Mouse (Mus musculus): ENCODE results near the gene Stat2. TPM values are rescaled to one million over a fixed set of nuclear protein-coding genes. Genes with fewer than 3 reads are reported as not detected.
"Not testable (repeated sequence)": the region's sequence is repeated elsewhere in the genome, so short reads cannot be mapped to it uniquely, and the experiment has no call there.

The Stat2 gene
- total and polyA plus RNA-seq, 2 experiments from 2014 or later: 6.0 to 8.2 TPM

- WGBS: 75% methylated on average over 6 of the region's 6 CpGs
- no peak for TF ChIP-seq EP300 (IDR thresholded peaks at IDR 0.05; ENCODE audit: low read depth)
- TF ChIP-seq CTCF (IDR thresholded peaks at IDR 0.05; ENCODE audit: low read depth): no peak
- Histone ChIP-seq H3K9me3 (replicated peaks; ENCODE audit: control insufficient read depth, low read length) (no peaks in the 10 kb centered on the region), H3K4me1 (ENCODE audit: control insufficient read depth, insufficient read depth) (no peaks in the 10 kb centered on the region), H3K27me3 (ENCODE audit: control insufficient read depth, insufficient read depth, low read length) (no peaks in the 10 kb centered on the region), H3K36me3 (replicated peaks; ENCODE audit: control insufficient read depth, insufficient read depth, low read length) (no peaks in the 10 kb centered on the region), H3K4me3 (ENCODE audit: low read depth, low read length) (no peak overlapping the region), H3K9ac (replicated peaks; ENCODE audit: low read depth, low read length) (no peak overlapping the region), H3K4me2 (ENCODE audit: low read depth, low read length) (no peak overlapping the region), H3K27ac (ENCODE audit: low read depth) (no peak overlapping the region)
- DNase-seq (ENCODE audit: low spot score) (no peak), ATAC-seq (ENCODE audit: insufficient read depth, low read depth) (no peak)
Measured at GRCm38 (mm10) chr10:128263393-128264310, 6.7 kb upstream of the Stat2 start.

- H3K27ac ChIP-seq (ENCODE audit: low read depth): no peak within 1 kb of the TSS; the same call in 1 of the 2 replicates
- DNase-seq (ENCODE audit: low spot score): no peak
- H3K36me3 ChIP-seq (replicated peaks; ENCODE audit: control insufficient read depth, insufficient read depth, low read length): no peaks in the 10 kb centered on the region
- TF ChIP-seq EP300 (IDR thresholded peaks at IDR 0.05; ENCODE audit: low read depth) (no peak), CTCF (IDR thresholded peaks at IDR 0.05; ENCODE audit: low read depth) (no peak)
- 72% methylated on average over 6 of the region's 6 CpGs for WGBS
- H3K9me3 ChIP-seq (replicated peaks; ENCODE audit: control insufficient read depth, low read length): no peaks in the 10 kb centered on the region
- no peaks in the 10 kb centered on the region for H3K27me3 ChIP-seq (ENCODE audit: control insufficient read depth, insufficient read depth, low read length)
- no peak for ATAC-seq (ENCODE audit: insufficient read depth, low read depth)
- no peak within 1 kb of the TSS for H3K9ac ChIP-seq (replicated peaks; ENCODE audit: low read depth, low read length)
- H3K4me3 ChIP-seq (ENCODE audit: low read depth, low read length): no peak within 1 kb of the TSS
- no peak within 1 kb of the TSS for H3K4me2 ChIP-seq (ENCODE audit: low read depth, low read length)
- peaks cover 6% of the 10 kb centered on the region; the same call in 1 of the 2 replicates for H3K4me1 ChIP-seq (ENCODE audit: control insufficient read depth, insufficient read depth)
Measured at GRCm38 (mm10) chr10:128268371-128268770, 2.0 kb upstream of the Stat2 start, which contains the start of gene Apof. Gene Apof, plus strand, starts transcription at chr10:128268671.

- peak overlapping the region; percentile 58; the same call in 1 of the 2 replicates for H3K27ac ChIP-seq (ENCODE audit: low read depth)
- no peak for DNase-seq (ENCODE audit: low spot score)
- TF ChIP-seq EP300 (IDR thresholded peaks at IDR 0.05; ENCODE audit: low read depth) (no peak), CTCF (IDR thresholded peaks at IDR 0.05; ENCODE audit: low read depth) (no peak)
- H3K4me2 ChIP-seq (ENCODE audit: low read depth, low read length): peak overlapping the region; percentile 74; the same call in 1 of the 2 replicates
- H3K4me1 ChIP-seq (ENCODE audit: control insufficient read depth, insufficient read depth): peaks cover 9% of the 10 kb centered on the region; the same call in 1 of the 2 replicates
- peak overlapping the region; percentile 88; the same call in 1 of the 2 replicates for H3K4me3 ChIP-seq (ENCODE audit: low read depth, low read length)
- H3K9me3 ChIP-seq (replicated peaks; ENCODE audit: control insufficient read depth, low read length): no peaks in the 10 kb centered on the region
- H3K27me3 ChIP-seq (ENCODE audit: control insufficient read depth, insufficient read depth, low read length): no peaks in the 10 kb centered on the region
- WGBS: 88% methylated on average over 16 of the region's 16 CpGs
- ATAC-seq (ENCODE audit: insufficient read depth, low read depth): no peak
- 0 out of 2 replicates have a peak overlapping the region, but pooled peaks have one; percentile 78 for H3K9ac ChIP-seq (replicated peaks; ENCODE audit: low read depth, low read length)
- no peaks in the 10 kb centered on the region for H3K36me3 ChIP-seq (replicated peaks; ENCODE audit: control insufficient read depth, insufficient read depth, low read length)
Measured at GRCm38 (mm10) chr10:128269206-128269910, 1.0 kb upstream of the Stat2 start.

GRCm38 (mm10) chr10:128270866-128271265 lies 507 bp downstream of the Stat2 start:
- peak overlapping the region; percentile 88 for H3K27ac ChIP-seq (ENCODE audit: low read depth)
- TF ChIP-seq EP300 (IDR thresholded peaks at IDR 0.05; ENCODE audit: low read depth) (no peak), CTCF (IDR thresholded peaks at IDR 0.05; ENCODE audit: low read depth) (no peak)
- peak overlapping the region; percentile 78 for H3K9ac ChIP-seq (replicated peaks; ENCODE audit: low read depth, low read length)
- 36% methylated on average over 7 of the region's 7 CpGs for WGBS
- H3K27me3 ChIP-seq (ENCODE audit: control insufficient read depth, insufficient read depth, low read length): no peaks in the 10 kb centered on the region
- peak overlapping the region; percentile 74 for H3K4me2 ChIP-seq (ENCODE audit: low read depth, low read length)
- H3K9me3 ChIP-seq (replicated peaks; ENCODE audit: control insufficient read depth, low read length): no peaks in the 10 kb centered on the region
- H3K4me1 ChIP-seq (ENCODE audit: control insufficient read depth, insufficient read depth): peaks cover 9% of the 10 kb centered on the region; the same call in 1 of the 2 replicates
- ATAC-seq (ENCODE audit: insufficient read depth, low read depth): no peak
- H3K4me3 ChIP-seq (ENCODE audit: low read depth, low read length): peak overlapping the region; percentile 88
- no peak for DNase-seq (ENCODE audit: low spot score)
- no peaks in the 10 kb centered on the region for H3K36me3 ChIP-seq (replicated peaks; ENCODE audit: control insufficient read depth, insufficient read depth, low read length)

- WGBS: 61% methylated on average over 2 of the region's 2 CpGs
- peaks cover 9% of the 10 kb centered on the region; the same call in 1 of the 2 replicates for H3K4me1 ChIP-seq (ENCODE audit: control insufficient read depth, insufficient read depth)
- H3K27me3 ChIP-seq (ENCODE audit: control insufficient read depth, insufficient read depth, low read length): no peaks in the 10 kb centered on the region
- H3K9ac ChIP-seq (replicated peaks; ENCODE audit: low read depth, low read length): no peak overlapping the region
- DNase-seq (ENCODE audit: low spot score): no peak
- peak overlapping the region; percentile 31; the same call in 1 of the 2 replicates for H3K4me2 ChIP-seq (ENCODE audit: low read depth, low read length)
- TF ChIP-seq CTCF (IDR thresholded peaks at IDR 0.05; ENCODE audit: low read depth): peak; percentile 33
- no peak for TF ChIP-seq EP300 (IDR thresholded peaks at IDR 0.05; ENCODE audit: low read depth)
- peaks cover 6% of the 10 kb centered on the region for H3K36me3 ChIP-seq (replicated peaks; ENCODE audit: control insufficient read depth, insufficient read depth, low read length)
- no peak overlapping the region for H3K4me3 ChIP-seq (ENCODE audit: low read depth, low read length)
- ATAC-seq (ENCODE audit: insufficient read depth, low read depth): no peak
- no peaks in the 10 kb centered on the region for H3K9me3 ChIP-seq (replicated peaks; ENCODE audit: control insufficient read depth, low read length)
- H3K27ac ChIP-seq (ENCODE audit: low read depth): no peak overlapping the region
Measured at GRCm38 (mm10) chr10:128271883-128272282, 1.5 kb downstream of the Stat2 start.

GRCm38 (mm10) chr10:128272819-128273439 lies 2.6 kb downstream of the Stat2 start:
- not testable (repeated sequence) for H3K27ac ChIP-seq (ENCODE audit: low read depth); H3K4me2 ChIP-seq (ENCODE audit: low read depth, low read length); H3K4me1 ChIP-seq (ENCODE audit: control insufficient read depth, insufficient read depth); ATAC-seq (ENCODE audit: insufficient read depth, low read depth); H3K9me3 ChIP-seq (replicated peaks; ENCODE audit: control insufficient read depth, low read length); H3K9ac ChIP-seq (replicated peaks; ENCODE audit: low read depth, low read length); DNase-seq (ENCODE audit: low spot score); H3K27me3 ChIP-seq (ENCODE audit: control insufficient read depth, insufficient read depth, low read length); H3K4me3 ChIP-seq (ENCODE audit: low read depth, low read length)
- WGBS: 95% methylated on average over 3 of the region's 7 CpGs
- peaks cover 17% of the 10 kb centered on the region for H3K36me3 ChIP-seq (replicated peaks; ENCODE audit: control insufficient read depth, insufficient read depth, low read length)

GRCm38 (mm10) chr10:128275374-128275773 lies 5.0 kb downstream of the Stat2 start:
- H3K4me3 ChIP-seq (ENCODE audit: low read depth, low read length); H3K27ac ChIP-seq (ENCODE audit: low read depth); H3K9me3 ChIP-seq (replicated peaks; ENCODE audit: control insufficient read depth, low read length); DNase-seq (ENCODE audit: low spot score); H3K27me3 ChIP-seq (ENCODE audit: control insufficient read depth, insufficient read depth, low read length); H3K4me2 ChIP-seq (ENCODE audit: low read depth, low read length); H3K9ac ChIP-seq (replicated peaks; ENCODE audit: low read depth, low read length); ATAC-seq (ENCODE audit: insufficient read depth, low read depth); H3K4me1 ChIP-seq (ENCODE audit: control insufficient read depth, insufficient read depth): not testable (repeated sequence)
- peaks cover 35% of the 10 kb centered on the region for H3K36me3 ChIP-seq (replicated peaks; ENCODE audit: control insufficient read depth, insufficient read depth, low read length)
- 88% methylated on average over 1 of the region's 1 CpGs for WGBS

Data from heart, postnatal 0 days (tissue).